Mouse (Mus musculus): ENCODE results near the gene Helb. TPM values are rescaled to one million over a fixed set of nuclear protein-coding genes. Genes with fewer than 3 reads are reported as not detected.

Helb gene
- polyA plus RNA-seq (2012; rRNA removed) = 8.1 and 9.1 TPM in 2 replicates

DNA sequence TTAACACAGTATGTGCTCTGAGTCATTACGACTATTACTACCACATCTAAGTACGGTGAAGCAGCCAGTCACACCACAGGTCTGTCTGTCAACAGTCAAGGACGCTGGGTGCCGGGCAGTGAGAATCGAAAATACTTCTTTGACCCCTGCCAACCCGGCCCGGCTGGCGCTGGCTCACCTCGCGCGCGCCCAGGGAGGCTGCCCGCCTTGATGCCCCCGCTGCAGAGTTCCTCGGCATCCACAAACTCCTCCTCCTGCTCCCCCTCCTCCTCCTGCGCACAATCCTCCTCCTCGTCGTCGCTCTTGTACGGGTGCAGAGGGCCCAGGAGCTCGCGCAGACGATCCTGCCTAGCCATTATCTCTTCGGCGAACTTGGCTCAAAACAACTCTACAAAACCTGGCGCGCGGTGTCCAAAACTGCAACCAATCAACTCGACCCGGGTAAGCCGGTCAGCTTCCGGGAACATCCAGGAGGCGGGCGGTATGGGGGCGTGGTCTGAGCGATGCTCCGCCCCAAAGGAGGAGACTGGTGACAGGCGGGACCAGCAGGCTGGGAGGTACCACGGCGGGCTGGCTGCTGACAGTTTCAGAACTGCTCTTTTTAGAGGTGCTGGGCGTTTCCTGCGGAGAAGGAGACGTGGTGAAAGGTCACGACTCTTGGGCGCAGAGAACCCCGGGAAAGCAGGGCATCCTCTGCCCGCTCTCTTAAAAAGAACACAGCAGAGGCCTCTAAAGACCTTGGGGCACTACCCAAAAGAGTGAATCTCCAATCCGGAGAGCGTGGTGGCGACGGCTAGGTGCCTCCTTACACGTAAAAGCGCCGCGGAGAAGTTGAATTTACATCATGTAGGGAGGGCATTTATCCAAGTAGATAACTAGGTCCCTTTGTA is at the start of gene Helb:
Helb (minus strand) TSS at position 481 of the 890 bp plus-strand sequence.

Other genes with a start within 250 kb of the Helb start
- 46.3 and 66.8 TPM in 2 replicates for gene Tmbim4, start 88.6 kb upstream of the Helb start, polyA plus RNA-seq (2012; rRNA removed)
- gene Irak3, start 89.1 kb upstream of the Helb start, polyA plus RNA-seq (2012; rRNA removed) = 0.53 and 0.68 TPM in 2 replicates
- gene Llph, start 114.1 kb upstream of the Helb start, polyA plus RNA-seq (2012; rRNA removed) = 46.0 and 104 TPM in 2 replicates

Measured in central nervous system, embryonic 11.5 days (tissue).